Mouse (Mus musculus) NIH3T3 (cell line): Measurements from ENCODE around the gene Gpr141.
A peak's percentile ranks its signal among the peaks of the same experiment; 100 is the strongest.

Experiments used
- DNase-seq: peaks from one replicate; pipeline ENCODE4 v3.0.0-alpha.2; 2012; ENCODE audit warnings: low read depth

The Gpr141 gene

DNA sequence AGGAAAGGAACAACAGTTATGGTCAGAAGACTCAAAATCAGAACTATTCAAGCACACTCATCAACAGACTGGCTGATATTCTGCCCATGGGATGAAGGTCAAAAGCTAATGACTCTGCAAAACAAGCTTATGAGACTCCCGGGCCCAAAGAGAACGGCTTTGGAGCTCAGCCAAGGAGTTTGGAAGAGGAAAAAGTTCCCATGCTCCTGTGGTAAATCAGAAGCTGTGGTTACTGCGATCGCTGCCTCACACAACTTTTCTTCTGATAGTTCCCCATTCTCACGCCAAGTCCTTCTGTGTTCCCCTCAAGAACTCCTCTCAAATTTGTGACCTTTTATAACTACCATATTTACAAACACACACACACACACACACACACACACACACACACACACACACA, 105.1 kb downstream of the Gpr141 start:
- no peak for DNase-seq

GRCm38 (mm10) chr13:19717201-19717600, 106.9 kb downstream of the Gpr141 start:
- no peak for DNase-seq

GRCm38 (mm10) chr13:19703806-19704205, 120.3 kb downstream of the Gpr141 start:
- peak; percentile 7 for DNase-seq

GRCm38 (mm10) chr13:19701443-19702078, 122.5 kb downstream of the Gpr141 start:
- DNase-seq: no peak

GRCm38 (mm10) chr13:19700733-19701442, 123.2 kb downstream of the Gpr141 start:
- peak; percentile 2 for DNase-seq
